Mouse (Mus musculus) ES-Bruce4 (cell line): ENCODE data around the gene E2f2. TPM values are rescaled to one million over a fixed set of nuclear protein-coding genes. Genes with fewer than 3 reads are reported as not detected.

ENCODE experiments used
- H3K27ac ChIP-seq: 2 replicates; pipeline ENCODE4 v1.5.1; 2012; ENCODE audit warnings: low read length, inconsistent platforms; ENCODE audit not compliant: insufficient read depth
- H3K27me3 ChIP-seq: 2 replicates; pipeline ENCODE4 v1.6.1; 2012; ENCODE audit warnings: mild to moderate bottlenecking, low read length, inconsistent platforms; ENCODE audit not compliant: control insufficient read depth, poor library complexity, insufficient read depth, severe bottlenecking
- H3K36me3 ChIP-seq: 2 replicates; pipeline ENCODE4 v1.6.1; 2012; ENCODE audit warnings: inconsistent platforms, mild to moderate bottlenecking, low read length, moderate library complexity; ENCODE audit not compliant: control insufficient read depth, poor library complexity, insufficient read depth, severe bottlenecking
- H3K4me1 ChIP-seq: one replicate; pipeline ENCODE4 v1.8.1; 2011; ENCODE audit warnings: low read length; ENCODE audit not compliant: control insufficient read depth, insufficient read depth
- H3K4me3 ChIP-seq: 2 replicates; pipeline ENCODE4 v1.5.1; 2011; ENCODE audit warnings: low read depth, mild to moderate bottlenecking, low read length
- H3K9ac ChIP-seq: 2 replicates; pipeline ENCODE4 v1.6.1; 2012; ENCODE audit warnings: low read depth, mild to moderate bottlenecking, inconsistent platforms; ENCODE audit not compliant: poor library complexity, severe bottlenecking
- H3K9me3 ChIP-seq: replicated peaks from 2 replicates; pipeline ENCODE4 v1.6.1; 2012; ENCODE audit warnings: mild to moderate bottlenecking, low read length, inconsistent platforms; ENCODE audit not compliant: control insufficient read depth, poor library complexity, insufficient read depth, severe bottlenecking
- CTCF ChIP-seq: IDR thresholded peaks from one replicate; pipeline ENCODE4 v1.8.1; 2011; ENCODE audit warnings: low read depth, low read length
- EP300 ChIP-seq: IDR thresholded peaks from 2 replicates; pipeline ENCODE4 v1.6.1; 2011; ENCODE audit warnings: low read depth, low read length; ENCODE audit not compliant: insufficient read depth
- POLR2A ChIP-seq: IDR thresholded peaks from one replicate; pipeline ENCODE4 v1.8.1; 2011; ENCODE audit warnings: low read length; ENCODE audit not compliant: insufficient read depth
- polyA plus RNA-seq: library from polyadenylated mRNA; stranded (reverse); fragments of >200 nt; gene quantifications from 2 replicates; pipeline ENCODE4 v1.2.4, GENCODE M21; 2011; ENCODE audit warnings: low read depth; ENCODE audit not compliant: missing spikeins, insufficient read depth, insufficient read length

Gene E2f2
- polyA plus RNA-seq, 1 experiment, result 6.3 TPM

- H3K4me1 ChIP-seq, result no peaks in the 10 kb centered on the region
- no peak within 1 kb of the TSS for H3K27ac ChIP-seq
These were observed 28.8 kb upstream of the E2f2 start, which contains the start of gene Id3 for GRCm38 (mm10) chr4:136143193-136143976. Gene Id3, plus strand, starts transcription at chr4:136143497.

GRCm38 (mm10) chr4:136144126-136144926 lies 27.9 kb upstream of the E2f2 start:
- no peaks in the 10 kb centered on the region for H3K4me1 ChIP-seq
- no peaks in the 10 kb centered on the region for H3K9me3 ChIP-seq
- no peak overlapping the region for H3K27ac ChIP-seq
- H3K27me3 ChIP-seq, result peaks cover 19% of the 10 kb centered on the region
- no peaks in the 10 kb centered on the region for H3K36me3 ChIP-seq
- peak overlapping the region; percentile 57 for H3K4me3 ChIP-seq
- peak overlapping the region; percentile 63 for H3K9ac ChIP-seq
- no peak for TF ChIP-seq EP300

More at GRCm38 (mm10) chr4:136143193-136143976, 28.8 kb upstream of the E2f2 start, which contains the start of gene Id3:
- TF ChIP-seq CTCF (no peak), POLR2A (peak; percentile 71), EP300 (peak; percentile 29; the same call in 1 of the 2 replicates)
- Histone ChIP-seq H3K27me3 (peaks cover 19% of the 10 kb centered on the region), H3K9ac (peak within 1 kb of the TSS; percentile 63), H3K9me3 (no peaks in the 10 kb centered on the region), H3K36me3 (no peaks in the 10 kb centered on the region), H3K4me3 (peak within 1 kb of the TSS; percentile 57)

GRCm38 (mm10) chr4:136144927-136145292 lies 27.3 kb upstream of the E2f2 start:
- no peaks in the 10 kb centered on the region for H3K36me3 ChIP-seq
- H3K9ac ChIP-seq, result peak overlapping the region; percentile 63
- no peaks in the 10 kb centered on the region for H3K9me3 ChIP-seq
- H3K27me3 ChIP-seq, result peaks cover 19% of the 10 kb centered on the region
- TF ChIP-seq POLR2A, result no peak
- TF ChIP-seq CTCF, result no peak
- no peak for TF ChIP-seq EP300
- peak overlapping the region; percentile 57 for H3K4me3 ChIP-seq
- no peak overlapping the region for H3K27ac ChIP-seq
- no peaks in the 10 kb centered on the region for H3K4me1 ChIP-seq

GRCm38 (mm10) chr4:136145362-136145885 lies 26.8 kb upstream of the E2f2 start:
- Histone ChIP-seq H3K27me3 (peaks cover 19% of the 10 kb centered on the region), H3K4me1 (no peaks in the 10 kb centered on the region), H3K9me3 (no peaks in the 10 kb centered on the region), H3K36me3 (no peaks in the 10 kb centered on the region), H3K9ac (no peak overlapping the region), H3K4me3 (no peak overlapping the region), H3K27ac (no peak overlapping the region)
- TF ChIP-seq POLR2A (no peak), EP300 (no peak), CTCF (no peak)

GRCm38 (mm10) chr4:136145991-136146711 lies 26.0 kb upstream of the E2f2 start:
- no peaks in the 10 kb centered on the region for H3K4me1 ChIP-seq
- no peak overlapping the region for H3K27ac ChIP-seq
- TF ChIP-seq POLR2A, result no peak
- TF ChIP-seq CTCF, result no peak
- TF ChIP-seq EP300, result no peak
- H3K9me3 ChIP-seq, result no peaks in the 10 kb centered on the region
- no peak overlapping the region for H3K4me3 ChIP-seq
- H3K27me3 ChIP-seq, result peaks cover 19% of the 10 kb centered on the region
- H3K36me3 ChIP-seq, result no peaks in the 10 kb centered on the region
- no peak overlapping the region for H3K9ac ChIP-seq
